Mouse (Mus musculus) bone marrow, adult 2 months (tissue): ENCODE results near the gene Ubald2. TPM values are rescaled to one million over a fixed set of nuclear protein-coding genes. Genes with fewer than 3 reads are reported as not detected.
A peak's percentile ranks its signal among the peaks of the same experiment; 100 is the strongest.

Experiments used
- H3K27ac ChIP-seq: fragments of 200-500 bp; 2 replicates; pipeline ENCODE4 v1.5.1; 2012; ENCODE audit warnings: low read depth, mild to moderate bottlenecking, control low read depth, inconsistent platforms, low read length; ENCODE audit not compliant: control insufficient read depth, poor library complexity, insufficient read depth
- H3K4me1 ChIP-seq: fragments of 200-500 bp; 2 replicates; pipeline ENCODE4 v1.6.1; 2011; ENCODE audit warnings: low read length; ENCODE audit not compliant: control insufficient read depth, insufficient read depth
- H3K4me3 ChIP-seq: fragments of 200-500 bp; replicated peaks from 2 replicates; pipeline ENCODE3; 2011; ENCODE audit warnings: mild to moderate bottlenecking, low read depth, low read length, control low read depth; ENCODE audit not compliant: control insufficient read depth
- CTCF ChIP-seq: fragments of 200-500 bp; IDR thresholded peaks from 2 replicates; pipeline ENCODE4 v1.5.1; 2011; ENCODE audit warnings: low read length, control low read depth; ENCODE audit not compliant: control insufficient read depth, insufficient read depth
- POLR2A ChIP-seq: fragments of 200-500 bp; IDR thresholded peaks from 2 replicates; pipeline ENCODE4 v1.6.1; 2011; ENCODE audit warnings: low read depth, mild to moderate bottlenecking, control low read depth, low read length, borderline replicate concordance; ENCODE audit not compliant: control insufficient read depth
- WGBS: fragments of 180-500 bp; shearing (Covaris S2); methylation state at CpG from one replicate; pipeline ENCODE4 v1.1.7; 2018; 5-methylcytosine and 5-hydroxymethylcytosine counted together
- polyA plus RNA-seq: library from polyadenylated mRNA; stranded (reverse); fragments of >200 nt; gene quantifications from 2 replicates; pipeline ENCODE4 v1.2.4, GENCODE M21; 2011; ENCODE audit warnings: low replicate concordance; ENCODE audit not compliant: missing spikeins, insufficient read depth, insufficient read length

Gene Ubald2
- polyA plus RNA-seq, 1 experiment: 172 TPM

- 90% methylated on average over 6 of the region's 6 CpGs for WGBS
- no peak overlapping the region for H3K4me3 ChIP-seq
- H3K27ac ChIP-seq: no peak overlapping the region
- H3K4me1 ChIP-seq: peaks cover 1% of the 10 kb centered on the region; the same call in 1 of the 2 replicates
- TF ChIP-seq CTCF (no peak), POLR2A (no peak)
Observed at GRCm38 (mm10) chr11:116443311-116443710, 9.4 kb downstream of the Ubald2 start.

GRCm38 (mm10) chr11:116443935-116444334 lies 10.0 kb downstream of the Ubald2 start:
- 90% methylated on average over 6 of the region's 6 CpGs for WGBS
- H3K4me3 ChIP-seq: no peak overlapping the region
- H3K4me1 ChIP-seq: peaks cover 1% of the 10 kb centered on the region; the same call in 1 of the 2 replicates
- no peak overlapping the region for H3K27ac ChIP-seq
- TF ChIP-seq POLR2A (no peak), CTCF (no peak)

GRCm38 (mm10) chr11:116445596-116446307 lies 11.9 kb downstream of the Ubald2 start:
- TF ChIP-seq POLR2A: no peak
- TF ChIP-seq CTCF: peak; percentile 99
- WGBS: 61% methylated on average over 16 of the region's 16 CpGs

GRCm38 (mm10) chr11:116446308-116446887 lies 12.5 kb downstream of the Ubald2 start:
- Histone ChIP-seq H3K27ac (no peak overlapping the region), H3K4me3 (no peak overlapping the region), H3K4me1 (peaks cover 1% of the 10 kb centered on the region; the same call in 1 of the 2 replicates)
- 29% methylated on average over 19 of the region's 19 CpGs for WGBS
- no peak for TF ChIP-seq POLR2A

More at GRCm38 (mm10) chr11:116445596-116446307, 11.9 kb downstream of the Ubald2 start:
- Histone ChIP-seq H3K27ac (no peak overlapping the region), H3K4me1 (peaks cover 1% of the 10 kb centered on the region; the same call in 1 of the 2 replicates), H3K4me3 (no peak overlapping the region)

- 66% methylated on average over 5 of the region's 5 CpGs for WGBS
- no peak overlapping the region for H3K27ac ChIP-seq
- TF ChIP-seq POLR2A (no peak), CTCF (0 out of 2 replicates have a peak, but pooled peaks have one; percentile 16)
- peaks cover 1% of the 10 kb centered on the region; the same call in 1 of the 2 replicates for H3K4me1 ChIP-seq
- no peak overlapping the region for H3K4me3 ChIP-seq
Observed at GRCm38 (mm10) chr11:116447822-116448221, 13.9 kb downstream of the Ubald2 start.

- TF ChIP-seq CTCF (no peak), POLR2A (no peak)
- Histone ChIP-seq H3K27ac (no peak overlapping the region), H3K4me3 (no peak overlapping the region), H3K4me1 (peaks cover 1% of the 10 kb centered on the region; the same call in 1 of the 2 replicates)
- 94% methylated on average over 3 of the region's 3 CpGs for WGBS
Observed at GRCm38 (mm10) chr11:116449341-116449740, 15.4 kb downstream of the Ubald2 start.

- TF ChIP-seq POLR2A: no peak
- TF ChIP-seq CTCF: no peak
- H3K4me1 ChIP-seq: peaks cover 5% of the 10 kb centered on the region
- no peak overlapping the region for H3K27ac ChIP-seq
- WGBS: 83% methylated on average over 10 of the region's 10 CpGs
- H3K4me3 ChIP-seq: no peak overlapping the region
Observed at GRCm38 (mm10) chr11:116453889-116454288, 20.0 kb downstream of the Ubald2 start.

GRCm38 (mm10) chr11:116456234-116456633 lies 22.3 kb downstream of the Ubald2 start:
- peaks cover 5% of the 10 kb centered on the region for H3K4me1 ChIP-seq
- WGBS: 70% methylated on average over 8 of the region's 8 CpGs
- H3K27ac ChIP-seq: no peak overlapping the region
- TF ChIP-seq POLR2A (no peak), CTCF (no peak)
- H3K4me3 ChIP-seq: no peak overlapping the region
